Mouse (Mus musculus): ENCODE measurements around the gene Atp6v0e. TPM values are rescaled to one million over a fixed set of nuclear protein-coding genes. Genes with fewer than 3 reads are reported as not detected.

Gene Atp6v0e
- polyA plus RNA-seq, 1 experiment from 2014 or later: 211 TPM

DNA sequence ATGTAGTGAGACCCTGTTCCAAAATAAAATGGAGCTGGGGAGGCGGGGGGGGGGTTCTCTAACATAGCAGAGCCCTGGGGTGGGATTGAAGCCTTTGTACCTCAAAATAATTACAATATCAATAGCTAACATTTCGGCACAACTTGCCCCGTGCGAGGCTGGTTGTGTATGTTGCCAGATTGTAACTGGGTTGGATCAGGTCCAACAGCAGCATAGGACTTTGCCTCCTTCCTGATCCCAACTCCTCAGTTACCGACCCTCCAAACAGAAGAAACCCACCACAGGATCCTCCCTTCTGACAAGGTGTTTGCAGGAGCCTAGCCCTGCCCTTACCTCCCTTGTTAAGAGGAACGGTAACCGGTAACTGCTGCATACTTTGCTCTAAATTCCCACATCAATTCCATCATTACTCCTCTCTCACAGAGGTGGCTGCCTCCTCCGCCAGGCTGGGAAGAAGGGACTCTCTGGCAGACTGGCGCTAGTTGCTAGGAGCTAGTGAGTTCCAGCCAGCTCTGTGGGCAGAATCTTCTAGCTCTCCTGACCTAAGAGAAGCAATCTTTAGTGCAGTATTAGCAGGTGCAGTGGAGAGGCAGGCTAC is 46.1 kb downstream of the Atp6v0e start:
- no peak overlapping the region for H3K4me3 ChIP-seq (replicated peaks)
- H3K4me2 ChIP-seq: no peak overlapping the region
- ATAC-seq (replicated peaks; ENCODE audit: low FRiP score): no peak
- no peaks in the 10 kb centered on the region for H3K4me1 ChIP-seq
- H3K9ac ChIP-seq: no peak overlapping the region
- no peaks in the 10 kb centered on the region for H3K9me3 ChIP-seq (replicated peaks)
- WGBS: 57% methylated on average over 9 of the region's 9 CpGs
- H3K36me3 ChIP-seq: peaks cover 3% of the 10 kb centered on the region; the same call in 1 of the 2 replicates
- 0 out of 2 replicates have a peak, but pooled peaks cover 3% of the 10 kb centered on the region for H3K27me3 ChIP-seq
- no peak overlapping the region for H3K27ac ChIP-seq

DNA sequence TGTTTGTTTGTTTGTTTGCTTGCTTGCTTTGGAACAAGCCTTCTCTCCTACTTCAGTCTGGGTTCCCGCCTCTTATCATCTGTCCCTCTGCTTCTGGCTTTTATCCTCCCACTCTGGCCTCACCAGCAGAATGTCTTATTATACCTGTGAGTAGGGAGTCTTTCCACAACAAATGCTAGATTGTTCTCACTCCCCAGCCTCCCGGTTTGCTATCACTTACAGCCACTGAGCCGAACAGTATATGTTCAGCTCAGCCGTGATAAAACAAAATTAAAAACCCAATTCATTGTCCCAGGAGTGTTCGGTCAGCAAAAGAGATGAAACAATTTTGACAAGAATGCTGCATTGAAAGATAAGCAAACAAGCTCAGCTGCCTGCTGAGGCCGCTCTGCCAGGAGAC is 47.0 kb downstream of the Atp6v0e start:
- H3K4me3 ChIP-seq (replicated peaks): no peak overlapping the region
- H3K27ac ChIP-seq: no peak overlapping the region
- no peak overlapping the region for H3K9ac ChIP-seq
- H3K27me3 ChIP-seq: 0 out of 2 replicates have a peak, but pooled peaks cover 3% of the 10 kb centered on the region
- no peaks in the 10 kb centered on the region for H3K9me3 ChIP-seq (replicated peaks)
- no peak overlapping the region for H3K4me2 ChIP-seq
- no peak for ATAC-seq (replicated peaks; ENCODE audit: low FRiP score)
- no peaks in the 10 kb centered on the region for H3K36me3 ChIP-seq
- WGBS: 57% methylated on average over 6 of the region's 6 CpGs
- peaks cover 3% of the 10 kb centered on the region; the same call in 1 of the 2 replicates for H3K4me1 ChIP-seq

DNA sequence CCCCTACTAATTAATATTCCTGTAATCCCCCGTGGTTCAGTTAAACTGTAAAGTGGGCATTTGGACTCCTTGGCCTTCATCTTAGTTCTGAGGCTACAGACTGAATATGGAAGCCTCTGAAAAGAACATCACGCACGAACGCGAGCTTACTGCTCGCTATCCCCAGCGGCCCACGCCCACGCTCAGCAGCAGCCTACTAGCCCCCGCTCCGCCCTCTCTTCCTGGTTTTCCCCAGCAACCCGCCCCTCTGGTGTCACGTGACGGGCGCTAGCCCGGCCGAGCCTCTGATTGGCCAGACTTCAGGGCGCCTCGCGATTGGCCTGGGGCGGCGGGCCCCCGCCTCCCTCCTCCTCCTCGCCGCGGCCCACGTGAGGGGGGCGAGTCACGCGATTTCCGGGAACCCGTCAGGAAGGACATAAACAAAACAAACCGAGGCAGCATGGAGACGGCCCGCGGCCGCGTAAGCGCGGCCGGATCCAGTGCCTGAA is 52.3 kb downstream of the Atp6v0e start, which contains the start of gene Crebrf:
Gene Crebrf, plus strand, starts transcription at position 380 of the 488 bp plus-strand sequence.
- Histone ChIP-seq H3K4me1 (peaks cover 3% of the 10 kb centered on the region; the same call in 1 of the 2 replicates), H3K27me3 (0 out of 2 replicates have a peak, but pooled peaks cover 3% of the 10 kb centered on the region), H3K9ac (peak within 1 kb of the TSS; percentile 71), H3K9me3 (replicated peaks) (no peaks in the 10 kb centered on the region), H3K27ac (peak within 1 kb of the TSS; percentile 93), H3K4me3 (replicated peaks) (peak within 1 kb of the TSS; percentile 99), H3K4me2 (peak within 1 kb of the TSS; percentile 69), H3K36me3 (no peaks in the 10 kb centered on the region)
- ATAC-seq (replicated peaks; ENCODE audit: low FRiP score): peak; percentile 76
- 0% methylated on average over 41 of the region's 41 CpGs for WGBS

DNA sequence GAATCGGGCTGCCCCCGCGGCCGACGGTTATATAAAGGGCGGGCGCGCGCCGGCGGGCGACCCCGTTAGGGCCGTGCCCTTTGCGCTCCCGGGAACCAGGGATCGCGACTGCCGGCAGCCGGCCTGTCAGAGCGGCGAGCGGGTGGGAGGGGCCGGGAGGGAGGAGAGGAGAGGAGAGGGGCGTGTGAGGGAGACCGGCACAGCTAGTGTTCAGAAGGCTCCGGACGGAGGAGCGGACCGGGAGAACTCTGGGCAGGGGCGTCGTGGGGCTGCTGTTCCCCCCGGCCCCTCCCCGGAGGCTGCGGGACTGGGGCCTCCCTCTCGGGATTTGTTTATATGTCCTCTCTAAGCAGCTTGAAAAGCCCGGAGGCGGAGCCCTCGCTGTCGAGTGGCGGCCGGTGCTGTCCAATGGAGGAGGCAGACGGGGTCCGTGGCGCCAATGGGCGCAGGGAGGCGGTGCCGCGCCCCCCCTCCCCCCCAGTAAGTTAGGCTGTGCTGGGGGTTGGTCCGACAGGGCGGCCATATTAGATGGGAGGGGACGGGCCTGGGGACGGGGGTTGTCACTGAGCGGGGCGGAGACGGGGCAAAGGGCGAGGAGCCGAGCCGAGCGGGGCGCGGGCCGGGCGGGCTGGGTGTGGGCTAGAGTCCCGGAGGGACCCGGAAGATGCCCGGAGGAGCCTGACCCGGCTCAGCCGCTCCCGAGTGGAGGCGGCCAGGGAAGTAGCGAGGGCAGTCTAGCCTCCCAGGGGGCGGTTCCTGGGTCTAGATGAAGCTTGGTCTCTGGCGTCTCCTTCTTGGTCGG is 53.1 kb downstream of the Atp6v0e start:
- Histone ChIP-seq H3K27me3 (no peaks in the 10 kb centered on the region), H3K9me3 (replicated peaks) (no peaks in the 10 kb centered on the region), H3K27ac (peak overlapping the region; percentile 93), H3K4me1 (peaks cover 3% of the 10 kb centered on the region; the same call in 1 of the 2 replicates), H3K4me2 (peak overlapping the region; percentile 69), H3K36me3 (no peaks in the 10 kb centered on the region), H3K4me3 (replicated peaks) (peak overlapping the region; percentile 99), H3K9ac (peak overlapping the region; percentile 71)
- WGBS: under 1% methylated on average over 73 of the region's 75 CpGs
- peak; percentile 98 for ATAC-seq (replicated peaks; ENCODE audit: low FRiP score)

DNA sequence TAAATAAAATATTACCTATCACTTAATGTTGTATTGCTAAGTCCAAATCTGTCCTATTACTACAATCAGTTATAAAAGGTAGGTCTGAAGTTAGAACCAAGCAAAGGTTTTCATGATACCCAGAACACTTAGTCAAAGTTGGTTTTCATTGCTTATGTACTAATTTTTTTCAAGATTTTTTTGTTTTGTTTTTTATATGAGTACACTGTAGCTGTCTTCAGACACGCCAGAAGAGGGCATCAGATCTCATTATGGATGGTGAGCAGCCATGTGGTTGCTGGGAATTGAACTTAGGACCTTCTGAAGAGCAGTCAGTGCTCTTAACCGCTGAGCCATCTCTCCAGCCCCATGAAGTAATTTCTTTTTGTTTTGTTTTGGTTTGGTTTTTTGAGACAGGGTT is 54.8 kb downstream of the Atp6v0e start:
- Histone ChIP-seq H3K4me3 (replicated peaks) (no peak overlapping the region), H3K27ac (no peak overlapping the region), H3K4me2 (no peak overlapping the region), H3K36me3 (no peaks in the 10 kb centered on the region), H3K27me3 (no peaks in the 10 kb centered on the region), H3K4me1 (peaks cover 3% of the 10 kb centered on the region; the same call in 1 of the 2 replicates), H3K9ac (no peak overlapping the region), H3K9me3 (replicated peaks) (no peaks in the 10 kb centered on the region)
- WGBS: 75% methylated on average over 2 of the region's 2 CpGs
- ATAC-seq (replicated peaks; ENCODE audit: low FRiP score): no peak

DNA sequence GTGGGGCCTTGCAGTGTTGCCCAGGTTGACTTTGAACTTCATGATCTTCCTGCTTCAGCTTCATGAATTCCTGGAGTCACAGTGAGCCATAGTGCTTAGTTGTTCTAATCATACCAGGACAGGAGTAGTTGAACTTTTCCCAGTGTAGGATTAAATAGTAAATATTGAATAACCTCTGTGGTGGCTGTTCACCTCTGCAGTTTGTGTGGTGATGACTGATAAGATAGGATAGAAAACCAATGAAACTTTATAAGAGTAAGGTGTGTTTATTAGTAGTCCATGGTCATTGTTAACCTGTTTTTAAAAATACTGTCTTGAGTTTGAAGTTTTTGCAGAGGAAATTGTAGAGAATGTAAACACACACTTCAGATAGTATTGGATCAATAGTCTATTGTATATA is 56.4 kb downstream of the Atp6v0e start:
- no peaks in the 10 kb centered on the region for H3K27me3 ChIP-seq
- H3K27ac ChIP-seq: no peak overlapping the region
- H3K9me3 ChIP-seq (replicated peaks): no peaks in the 10 kb centered on the region
- no peaks in the 10 kb centered on the region for H3K36me3 ChIP-seq
- H3K4me3 ChIP-seq (replicated peaks): no peak overlapping the region
- no peak for ATAC-seq (replicated peaks; ENCODE audit: low FRiP score)
- no peak overlapping the region for H3K4me2 ChIP-seq
- no peak overlapping the region for H3K9ac ChIP-seq
- peaks cover 6% of the 10 kb centered on the region; the same call in 1 of the 2 replicates for H3K4me1 ChIP-seq

DNA sequence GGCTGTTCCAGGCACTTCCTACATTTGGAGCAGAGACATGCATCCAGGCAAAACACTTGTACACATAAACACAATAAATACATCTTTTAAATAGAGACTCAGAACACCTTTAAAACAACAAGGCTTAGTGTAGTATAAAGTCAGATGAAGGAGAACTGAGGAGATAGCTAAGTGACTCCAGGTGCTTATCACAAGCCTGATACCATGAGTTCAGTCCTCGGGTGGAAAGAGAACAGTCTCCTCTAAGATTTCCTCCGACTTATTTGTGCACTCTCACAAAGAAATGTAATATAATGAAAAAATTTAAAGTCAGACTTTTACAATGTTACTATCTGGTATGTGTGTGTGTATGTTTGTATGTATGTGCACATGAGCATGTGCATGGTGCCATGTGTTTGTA is 58.8 kb downstream of the Atp6v0e start:
- no peaks in the 10 kb centered on the region for H3K27me3 ChIP-seq
- H3K27ac ChIP-seq: no peak overlapping the region
- H3K36me3 ChIP-seq: no peaks in the 10 kb centered on the region
- no peak overlapping the region for H3K4me2 ChIP-seq
- H3K4me3 ChIP-seq (replicated peaks): no peak overlapping the region
- no peak for ATAC-seq (replicated peaks; ENCODE audit: low FRiP score)
- H3K9ac ChIP-seq: no peak overlapping the region
- no peaks in the 10 kb centered on the region for H3K9me3 ChIP-seq (replicated peaks)
- peaks cover 7% of the 10 kb centered on the region; the same call in 1 of the 2 replicates for H3K4me1 ChIP-seq
- WGBS: 77% methylated on average over 2 of the region's 2 CpGs

DNA sequence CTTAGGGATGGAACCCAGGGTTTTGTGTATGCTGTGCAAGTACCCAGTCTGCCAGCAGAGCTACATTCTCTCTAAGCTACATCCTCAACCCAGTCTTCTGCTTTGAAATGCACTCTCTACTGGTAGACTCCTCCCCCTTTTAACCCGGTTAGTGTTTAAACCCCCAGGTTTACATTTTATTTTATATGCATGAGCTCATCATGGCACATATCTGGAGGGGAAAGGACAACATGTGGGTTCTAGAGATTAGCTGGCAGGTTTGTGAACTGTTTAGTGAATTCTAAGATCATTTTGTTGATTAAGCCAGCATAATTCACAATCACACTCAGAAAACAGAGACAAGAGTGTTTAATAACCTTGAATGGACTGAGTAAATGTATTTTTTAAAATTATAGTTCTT is 61.8 kb downstream of the Atp6v0e start:
- no peak overlapping the region for H3K27ac ChIP-seq

DNA sequence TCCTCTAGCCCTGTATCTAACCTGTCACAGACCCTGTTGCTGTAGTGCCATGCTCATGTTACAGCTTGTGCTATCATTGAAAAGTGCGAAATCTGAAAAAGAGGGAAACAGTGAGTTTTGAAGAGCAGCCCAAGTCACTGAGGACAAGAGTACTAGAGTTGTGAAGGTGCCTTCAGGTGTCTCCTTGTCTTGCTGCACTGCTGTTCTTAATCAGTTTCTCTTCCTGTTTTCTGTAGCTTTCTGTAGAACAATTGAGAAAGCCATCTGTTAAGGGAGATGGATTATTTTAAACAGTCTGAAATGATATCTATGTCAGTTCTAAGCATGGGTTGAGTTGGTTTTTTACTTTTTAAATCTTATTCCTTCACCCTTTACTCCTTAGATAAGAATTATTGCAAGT is 63.6 kb downstream of the Atp6v0e start:
- H3K27ac ChIP-seq: no peak overlapping the region
- ATAC-seq (replicated peaks; ENCODE audit: low FRiP score): no peak
- no peak overlapping the region for H3K9ac ChIP-seq
- WGBS: 79% methylated on average over 1 of the region's 1 CpGs
- H3K27me3 ChIP-seq: no peaks in the 10 kb centered on the region
- no peak overlapping the region for H3K4me3 ChIP-seq (replicated peaks)
- peaks cover 7% of the 10 kb centered on the region; the same call in 1 of the 2 replicates for H3K4me1 ChIP-seq
- no peaks in the 10 kb centered on the region for H3K9me3 ChIP-seq (replicated peaks)
- H3K36me3 ChIP-seq: no peaks in the 10 kb centered on the region
- H3K4me2 ChIP-seq: no peak overlapping the region

More for the DNA sequence above, 61.8 kb downstream of the Atp6v0e start:
- no peak overlapping the region for H3K4me2 ChIP-seq
- no peaks in the 10 kb centered on the region for H3K9me3 ChIP-seq (replicated peaks)
- H3K9ac ChIP-seq: no peak overlapping the region
- H3K4me3 ChIP-seq (replicated peaks): no peak overlapping the region
- no peaks in the 10 kb centered on the region for H3K36me3 ChIP-seq
- WGBS: 46% methylated on average over 1 of the region's 1 CpGs
- H3K27me3 ChIP-seq: no peaks in the 10 kb centered on the region
- ATAC-seq (replicated peaks; ENCODE audit: low FRiP score): no peak
- peaks cover 7% of the 10 kb centered on the region; the same call in 1 of the 2 replicates for H3K4me1 ChIP-seq

DNA sequence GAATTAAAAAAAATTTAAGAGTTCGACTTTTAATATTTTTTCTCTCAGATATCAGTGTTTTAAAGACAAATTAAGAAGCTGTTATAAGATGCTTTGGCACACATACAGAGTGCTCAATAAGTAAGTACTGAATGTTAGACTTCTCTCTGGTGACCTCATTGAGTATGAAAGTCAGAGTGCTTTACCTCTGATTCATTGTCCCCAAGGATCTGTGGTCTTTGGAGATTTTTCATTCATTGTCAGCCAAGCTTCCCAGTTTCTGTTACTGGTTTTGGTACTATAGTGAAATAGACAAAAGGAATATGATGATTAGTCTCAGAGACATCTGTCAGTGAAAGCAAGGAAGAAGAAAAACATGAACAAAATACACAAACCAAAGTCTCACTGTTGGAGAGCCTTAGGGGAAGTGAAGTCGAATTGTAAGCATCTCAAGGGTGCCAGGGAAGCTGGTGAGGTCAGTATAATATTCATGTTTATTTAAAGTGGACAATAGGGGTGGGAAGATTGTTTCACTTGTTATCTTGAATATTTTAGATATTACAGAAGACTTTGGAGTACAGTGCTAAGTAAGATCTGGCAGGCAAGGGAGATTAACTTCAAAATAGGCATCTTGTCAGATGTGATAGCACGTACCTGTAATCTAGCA is 64.2 kb downstream of the Atp6v0e start:
- 76% methylated on average over 3 of the region's 3 CpGs for whole genome bisulfite sequencing

DNA sequence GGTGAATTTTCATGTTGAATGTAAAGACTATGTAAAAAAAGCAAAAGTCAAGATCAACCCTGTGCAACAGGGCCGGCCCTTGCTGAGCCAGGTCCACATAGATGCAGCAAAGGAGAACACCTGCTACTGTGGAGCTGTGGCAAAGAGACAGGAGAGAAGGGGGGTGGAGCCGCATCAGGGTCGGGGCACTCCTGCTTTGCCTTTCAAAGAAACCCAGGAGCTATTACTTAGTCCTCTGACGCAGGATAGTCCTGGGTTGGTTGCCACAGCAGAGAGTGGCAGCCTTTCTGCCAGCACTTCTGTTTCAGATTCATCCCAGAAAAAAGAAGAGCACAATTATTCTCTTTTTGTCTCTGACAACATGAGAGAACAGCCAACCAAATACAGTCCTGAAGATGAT is 79.5 kb downstream of the Atp6v0e start:
- H3K9ac ChIP-seq: no peak overlapping the region
- H3K9me3 ChIP-seq (replicated peaks): no peaks in the 10 kb centered on the region
- 56% methylated on average over 4 of the region's 4 CpGs for WGBS
- no peaks in the 10 kb centered on the region for H3K27me3 ChIP-seq
- no peak for ATAC-seq (replicated peaks; ENCODE audit: low FRiP score)
- H3K27ac ChIP-seq: no peak overlapping the region
- H3K4me2 ChIP-seq: no peak overlapping the region
- no peak overlapping the region for H3K4me3 ChIP-seq (replicated peaks)
- H3K36me3 ChIP-seq: peaks cover 11% of the 10 kb centered on the region; the same call in 1 of the 2 replicates
- no peaks in the 10 kb centered on the region for H3K4me1 ChIP-seq

More for the DNA sequence above, 64.2 kb downstream of the Atp6v0e start:
- no peak for ATAC-seq (replicated peaks; ENCODE audit: low FRiP score)
- Histone ChIP-seq H3K9ac (no peak overlapping the region), H3K27ac (no peak overlapping the region), H3K4me1 (peaks cover 7% of the 10 kb centered on the region; the same call in 1 of the 2 replicates), H3K4me2 (no peak overlapping the region), H3K27me3 (no peaks in the 10 kb centered on the region), H3K36me3 (no peaks in the 10 kb centered on the region), H3K9me3 (replicated peaks) (no peaks in the 10 kb centered on the region), H3K4me3 (replicated peaks) (no peak overlapping the region)

DNA sequence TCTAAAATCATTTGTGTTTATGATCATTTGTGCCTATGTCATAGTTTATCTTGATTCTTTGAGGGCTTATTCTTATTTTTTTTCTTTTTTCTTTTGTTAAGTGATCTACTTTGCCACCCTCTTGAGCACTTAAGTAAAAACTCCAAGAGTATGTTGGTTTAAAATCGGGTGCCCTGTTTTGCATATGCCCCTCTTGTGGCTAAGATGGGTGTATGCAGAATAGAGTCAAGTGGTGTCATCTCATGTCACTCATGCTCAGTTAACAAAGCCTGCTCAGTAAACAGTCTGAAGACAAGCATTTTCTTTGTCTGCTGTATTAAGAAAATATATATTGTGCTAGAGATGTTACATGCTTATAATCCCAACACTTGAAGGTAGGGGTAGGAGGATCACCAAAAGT is 80.3 kb downstream of the Atp6v0e start:
- 76% methylated on average over 1 of the region's 1 CpGs for WGBS
- H3K4me1 ChIP-seq: no peaks in the 10 kb centered on the region
- H3K4me2 ChIP-seq: no peak overlapping the region
- peaks cover 11% of the 10 kb centered on the region; the same call in 1 of the 2 replicates for H3K36me3 ChIP-seq
- no peak overlapping the region for H3K4me3 ChIP-seq (replicated peaks)
- no peaks in the 10 kb centered on the region for H3K9me3 ChIP-seq (replicated peaks)
- no peak overlapping the region for H3K9ac ChIP-seq
- no peak for ATAC-seq (replicated peaks; ENCODE audit: low FRiP score)
- no peaks in the 10 kb centered on the region for H3K27me3 ChIP-seq
- no peak overlapping the region for H3K27ac ChIP-seq

Measured in kidney, embryonic 15.5 days (tissue).